Mouse (Mus musculus) lung, postnatal 0 days (tissue): ENCODE measurements around the gene Mcoln1.
A peak's percentile ranks its signal among the peaks of the same experiment; 100 is the strongest.

Source experiments
- CTCF ChIP-seq: IDR thresholded peaks from 2 replicates; pipeline ENCODE4 v1.5.1; 2016; ENCODE audit warnings: antibody characterized with exemption, mild to moderate bottlenecking
- EP300 ChIP-seq: IDR thresholded peaks from 2 replicates; pipeline ENCODE4 v1.6.1; 2016; ENCODE audit warnings: antibody characterized with exemption, mild to moderate bottlenecking, control low read depth

- TF ChIP-seq CTCF (peak; percentile 73), EP300 (no peak)
Measured at GRCm38 (mm10) chr8:3464309-3464708, 35.9 kb upstream of the Mcoln1 start.
